Mouse (Mus musculus): ENCODE data around the gene Nyx.
"Not testable (repeated sequence)": the region's sequence is repeated elsewhere in the genome, so short reads cannot be mapped to it uniquely, and the experiment has no call there.

Nyx gene

GRCm38 (mm10) chrX:13465810-13466209, at the start of gene Nyx:
Nyx (plus strand) TSS chrX:13466110.
- no peak for DNase-seq (ENCODE audit: low spot score)

- DNase-seq (ENCODE audit: low spot score): no peak
Measured at GRCm38 (mm10) chrX:13422047-13422446, 43.9 kb upstream of the Nyx start.

GRCm38 (mm10) chrX:13431421-13431820, 34.5 kb upstream of the Nyx start:
- DNase-seq (ENCODE audit: low spot score): no peak

GRCm38 (mm10) chrX:13436042-13436441, 29.9 kb upstream of the Nyx start:
- not testable (repeated sequence) for DNase-seq (ENCODE audit: low spot score)

GRCm38 (mm10) chrX:13456544-13456943, 9.4 kb upstream of the Nyx start:
- DNase-seq (ENCODE audit: low spot score): not testable (repeated sequence)

- DNase-seq (ENCODE audit: low spot score): no peak
Measured at GRCm38 (mm10) chrX:13458766-13459165, 7.1 kb upstream of the Nyx start.

- peak; percentile 81 for DNase-seq (ENCODE audit: low spot score)
Measured at GRCm38 (mm10) chrX:13461266-13462261, 4.3 kb upstream of the Nyx start.

GRCm38 (mm10) chrX:13462982-13463517, 2.9 kb upstream of the Nyx start:
- DNase-seq (ENCODE audit: low spot score): no peak

GRCm38 (mm10) chrX:13466681-13467080, 771 bp downstream of the Nyx start:
- DNase-seq (ENCODE audit: low spot score): no peak

GRCm38 (mm10) chrX:13467121-13467571, 1.2 kb downstream of the Nyx start:
- no peak for DNase-seq (ENCODE audit: low spot score)

- DNase-seq (ENCODE audit: low spot score): peak; percentile 38
Measured at GRCm38 (mm10) chrX:13469160-13470116, 3.5 kb downstream of the Nyx start.

- DNase-seq (ENCODE audit: low spot score): no peak
Measured at GRCm38 (mm10) chrX:13471925-13472324, 6.0 kb downstream of the Nyx start.

GRCm38 (mm10) chrX:13472751-13473225, 6.9 kb downstream of the Nyx start:
- no peak for DNase-seq (ENCODE audit: low spot score)

GRCm38 (mm10) chrX:13475382-13475781, 9.5 kb downstream of the Nyx start:
- DNase-seq (ENCODE audit: low spot score): no peak

- no peak for DNase-seq (ENCODE audit: low spot score)
Measured at GRCm38 (mm10) chrX:13477596-13477995, 11.7 kb downstream of the Nyx start.

GRCm38 (mm10) chrX:13478298-13478697, 12.4 kb downstream of the Nyx start:
- DNase-seq (ENCODE audit: low spot score): no peak

- DNase-seq (ENCODE audit: low spot score): no peak
Measured at GRCm38 (mm10) chrX:13479570-13479969, 13.7 kb downstream of the Nyx start.

- no peak for DNase-seq (ENCODE audit: low spot score)
Measured at GRCm38 (mm10) chrX:13482576-13482975, 16.7 kb downstream of the Nyx start.

GRCm38 (mm10) chrX:13484447-13484846, 18.5 kb downstream of the Nyx start:
- no peak for DNase-seq (ENCODE audit: low spot score)

GRCm38 (mm10) chrX:13489001-13489400, 23.1 kb downstream of the Nyx start:
- DNase-seq (ENCODE audit: low spot score): no peak

- no peak for DNase-seq (ENCODE audit: low spot score)
Measured at GRCm38 (mm10) chrX:13489761-13490160, 23.9 kb downstream of the Nyx start.

- no peak for DNase-seq (ENCODE audit: low spot score)
Measured at GRCm38 (mm10) chrX:13490941-13491340, 25.0 kb downstream of the Nyx start.

Data from left cerebral cortex, adult 11 months (tissue).